Mouse (Mus musculus) neural tube, embryonic 11.5 days (tissue): ENCODE data around the gene Prpf6. TPM values are rescaled to one million over a fixed set of nuclear protein-coding genes. Genes with fewer than 3 reads are reported as not detected.

ENCODE experiments used
- ATAC-seq: fragments of 200-750 bp; cut with Nextera tagmentation; 2 replicates; pipeline ENCODE4 v1.8.0; 2017; ENCODE audit warnings: moderate number of reproducible peaks, mild to moderate bottlenecking, moderate TSS enrichment, moderate library complexity; ENCODE audit not compliant: insufficient read depth, low FRiP score, low TSS enrichment
- DNase-seq: peaks from one replicate; pipeline ENCODE4 v3.0.0-alpha.2; 2015; ENCODE audit warnings: low spot score
- H3K27ac ChIP-seq: fragments of 300-500 bp; sonication (generic); 2 replicates; pipeline ENCODE4 v1.5.1; 2014; ENCODE audit warnings: low read depth, mild to moderate bottlenecking, low read length
- H3K27me3 ChIP-seq: fragments of 300-500 bp; sonication (generic); 2 replicates; pipeline ENCODE4 v1.6.1; 2014; ENCODE audit warnings: mild to moderate bottlenecking, low read length, mixed read lengths; ENCODE audit not compliant: control insufficient read depth, insufficient read depth
- H3K36me3 ChIP-seq: fragments of 300-500 bp; sonication (generic); 2 replicates; pipeline ENCODE4 v1.6.1; 2014; ENCODE audit warnings: mild to moderate bottlenecking, low read length, moderate library complexity, mixed read lengths; ENCODE audit not compliant: control insufficient read depth, insufficient read depth
- H3K4me1 ChIP-seq: fragments of 300-500 bp; sonication (generic); 2 replicates; pipeline ENCODE4 v1.6.1; 2014; ENCODE audit warnings: low read length, mixed read lengths; ENCODE audit not compliant: control insufficient read depth, insufficient read depth
- H3K4me2 ChIP-seq: fragments of 300-500 bp; sonication (generic); 2 replicates; pipeline ENCODE4 v1.6.1; 2014; ENCODE audit warnings: low read depth, mild to moderate bottlenecking, moderate library complexity
- H3K4me3 ChIP-seq: fragments of 300-500 bp; sonication (generic); 2 replicates; pipeline ENCODE4 v1.5.1; 2014; ENCODE audit warnings: low read depth, low read length
- H3K9ac ChIP-seq: fragments of 300-500 bp; sonication (generic); 2 replicates; pipeline ENCODE4 v1.6.1; 2014; ENCODE audit warnings: mild to moderate bottlenecking, low read length
- H3K9me3 ChIP-seq: fragments of 300-500 bp; sonication (generic); 2 replicates; pipeline ENCODE4 v1.6.1; 2016; ENCODE audit warnings: low read length; ENCODE audit not compliant: control insufficient read depth
- WGBS: fragments of 180-500 bp; shearing (Covaris S2); extraction: QIAGEN DNeasy Blood & Tissue Kit; methylation state at CpG from one replicate; pipeline ENCODE4 v1.1.7; 2014; 5-methylcytosine and 5-hydroxymethylcytosine counted together
- polyA plus RNA-seq: library from polyadenylated mRNA; unstranded; fragments of >200 nt; fragmentation: Nextera tagmentation; extraction: Ambion mirVana; gene quantifications from 2 replicates; pipeline ENCODE4 v1.2.1, GENCODE M21; 2014

Gene Prpf6
- polyA plus RNA-seq, 1 experiment from 2014 or later = 85.1 TPM

DNA sequence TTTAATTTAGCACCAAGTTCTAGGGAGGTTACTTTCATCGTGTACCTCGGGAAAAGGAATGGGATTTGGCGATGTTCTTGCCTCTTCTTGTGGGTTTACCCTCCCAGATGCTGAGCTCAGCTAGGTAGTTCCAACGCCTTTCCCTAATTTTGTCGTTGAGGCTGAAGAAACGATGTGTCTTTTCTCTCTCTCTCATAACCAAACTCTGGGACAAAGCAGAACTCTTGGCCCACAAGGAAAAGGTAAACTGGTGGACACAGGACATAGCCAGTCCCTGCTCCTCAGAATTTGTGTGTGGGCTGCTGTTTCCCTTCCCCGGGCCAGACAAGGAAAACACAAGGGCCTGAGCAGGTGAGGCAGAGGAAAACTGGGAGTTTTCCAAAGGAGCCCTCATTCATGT lies 80.3 kb downstream of the Prpf6 start:
- Histone ChIP-seq H3K36me3 (no peaks in the 10 kb centered on the region), H3K9me3 (no peaks in the 10 kb centered on the region), H3K9ac (no peak overlapping the region), H3K27ac (no peak overlapping the region), H3K4me3 (no peak overlapping the region), H3K4me2 (no peak overlapping the region), H3K4me1 (peaks cover 14% of the 10 kb centered on the region; the same call in 1 of the 2 replicates), H3K27me3 (peaks cover 48% of the 10 kb centered on the region)
- DNase-seq (no peak), ATAC-seq (no peak)
- 20% methylated on average over 7 of the region's 7 CpGs for WGBS

DNA sequence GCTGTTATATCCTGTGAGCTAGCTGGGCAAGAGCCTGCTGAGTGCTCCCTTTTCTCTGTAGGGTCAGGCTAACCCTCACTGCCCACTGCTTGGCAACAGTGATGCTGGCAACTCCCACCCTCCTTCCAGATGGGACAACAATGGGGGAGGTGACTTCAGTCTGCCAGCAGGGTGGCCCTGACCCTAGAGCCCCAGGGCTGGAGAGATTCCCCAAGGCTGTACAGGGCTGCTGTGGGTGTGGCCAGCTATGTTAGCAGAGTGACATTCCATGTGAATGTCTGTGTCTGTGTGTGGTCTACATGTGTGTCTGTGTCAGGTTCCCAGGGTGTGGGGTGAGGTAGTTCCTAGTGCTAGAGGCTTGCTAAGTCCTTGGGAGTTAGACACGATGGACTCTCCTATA lies 81.8 kb downstream of the Prpf6 start:
- no peak for DNase-seq
- no peak for ATAC-seq

DNA sequence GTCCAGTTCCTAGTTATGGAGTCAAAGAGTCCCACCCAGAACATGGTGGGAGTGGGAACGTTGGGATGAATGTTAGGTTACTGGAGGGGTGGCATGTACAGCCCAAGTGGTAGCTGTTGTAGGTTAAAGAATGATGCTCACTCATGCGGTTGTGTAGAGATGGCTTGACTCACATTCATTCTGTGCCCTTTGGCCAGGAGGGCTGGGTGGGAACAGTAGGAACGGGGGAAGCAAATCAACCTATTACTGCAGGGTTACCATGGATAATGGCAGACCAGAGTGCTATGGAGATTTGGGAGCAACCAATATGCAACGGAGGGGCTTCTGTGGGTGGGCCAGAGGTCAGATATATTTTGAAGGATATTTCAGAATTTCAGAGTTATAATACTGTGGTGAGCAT lies 83.3 kb downstream of the Prpf6 start:
- WGBS = 86% methylated on average over 4 of the region's 4 CpGs
- no peak overlapping the region for H3K9ac ChIP-seq
- DNase-seq = no peak
- no peak overlapping the region for H3K27ac ChIP-seq
- H3K4me1 ChIP-seq = peaks cover 14% of the 10 kb centered on the region; the same call in 1 of the 2 replicates
- ATAC-seq = no peak
- peaks cover 32% of the 10 kb centered on the region for H3K27me3 ChIP-seq
- H3K9me3 ChIP-seq = no peaks in the 10 kb centered on the region
- H3K36me3 ChIP-seq = no peaks in the 10 kb centered on the region
- H3K4me3 ChIP-seq = no peak overlapping the region
- H3K4me2 ChIP-seq = no peak overlapping the region

More for the DNA sequence above, 81.8 kb downstream of the Prpf6 start:
- no peaks in the 10 kb centered on the region for H3K36me3 ChIP-seq
- 47% methylated on average over 1 of the region's 1 CpGs for WGBS
- H3K4me1 ChIP-seq = peaks cover 14% of the 10 kb centered on the region; the same call in 1 of the 2 replicates
- no peak overlapping the region for H3K27ac ChIP-seq
- H3K9me3 ChIP-seq = no peaks in the 10 kb centered on the region
- H3K4me3 ChIP-seq = no peak overlapping the region
- H3K27me3 ChIP-seq = peaks cover 46% of the 10 kb centered on the region
- H3K4me2 ChIP-seq = no peak overlapping the region
- H3K9ac ChIP-seq = no peak overlapping the region

DNA sequence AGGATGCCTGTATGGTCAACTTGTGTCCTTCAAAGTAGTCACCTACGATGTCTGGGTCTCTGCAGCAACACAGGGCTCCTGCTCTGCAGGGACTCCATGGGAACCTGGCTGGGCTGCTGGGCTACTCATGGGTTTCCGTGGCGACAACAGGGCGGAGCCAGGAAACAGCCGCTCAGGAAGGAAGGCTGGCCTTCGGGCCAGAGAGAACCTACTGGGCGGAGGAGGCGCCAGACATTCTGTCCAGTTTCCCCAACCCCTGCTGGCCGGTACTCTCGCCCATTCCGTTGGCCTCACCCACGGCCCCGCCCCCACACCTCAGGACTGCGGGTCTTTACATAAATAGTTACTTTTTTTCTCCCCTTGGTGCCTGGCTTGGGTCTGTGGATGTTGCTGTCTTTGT lies 83.8 kb downstream of the Prpf6 start:
- Histone ChIP-seq H3K36me3 (no peaks in the 10 kb centered on the region), H3K4me1 (peaks cover 12% of the 10 kb centered on the region; the same call in 1 of the 2 replicates), H3K9ac (peak overlapping the region; percentile 37), H3K27ac (no peak overlapping the region), H3K27me3 (peaks cover 26% of the 10 kb centered on the region), H3K4me3 (no peak overlapping the region), H3K9me3 (no peaks in the 10 kb centered on the region), H3K4me2 (peak overlapping the region; percentile 34)
- WGBS = 2% methylated on average over 14 of the region's 14 CpGs
- DNase-seq (peak; percentile 59), ATAC-seq (peak; percentile 31; the same call in 1 of the 2 replicates)

DNA sequence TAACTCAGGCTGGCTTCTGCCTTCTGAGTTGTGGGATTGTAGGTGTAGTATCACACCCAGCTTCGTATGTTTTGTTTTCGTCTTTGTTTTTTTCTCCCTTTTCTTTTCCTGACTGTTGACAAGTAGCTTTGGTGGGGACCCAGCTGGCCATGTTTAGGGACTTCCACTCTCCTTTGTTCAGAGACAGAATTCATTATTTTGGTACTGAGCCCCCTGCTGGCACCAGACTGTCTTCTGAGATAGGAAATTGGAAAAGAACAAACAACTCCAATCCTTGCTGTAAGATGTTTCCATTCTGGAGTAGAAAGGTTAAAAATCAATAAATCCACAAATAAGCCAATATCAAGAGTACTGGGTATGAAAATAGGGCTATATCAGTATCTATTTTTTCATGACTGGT lies 84.8 kb downstream of the Prpf6 start:
- no peak overlapping the region for H3K4me2 ChIP-seq
- H3K27me3 ChIP-seq = peaks cover 17% of the 10 kb centered on the region
- no peak for ATAC-seq
- H3K4me1 ChIP-seq = peaks cover 12% of the 10 kb centered on the region; the same call in 1 of the 2 replicates
- H3K9me3 ChIP-seq = no peaks in the 10 kb centered on the region
- H3K9ac ChIP-seq = no peak overlapping the region
- DNase-seq = no peak
- WGBS = 56% methylated on average over 2 of the region's 2 CpGs
- H3K4me3 ChIP-seq = no peak overlapping the region
- H3K27ac ChIP-seq = no peak overlapping the region
- no peaks in the 10 kb centered on the region for H3K36me3 ChIP-seq

DNA sequence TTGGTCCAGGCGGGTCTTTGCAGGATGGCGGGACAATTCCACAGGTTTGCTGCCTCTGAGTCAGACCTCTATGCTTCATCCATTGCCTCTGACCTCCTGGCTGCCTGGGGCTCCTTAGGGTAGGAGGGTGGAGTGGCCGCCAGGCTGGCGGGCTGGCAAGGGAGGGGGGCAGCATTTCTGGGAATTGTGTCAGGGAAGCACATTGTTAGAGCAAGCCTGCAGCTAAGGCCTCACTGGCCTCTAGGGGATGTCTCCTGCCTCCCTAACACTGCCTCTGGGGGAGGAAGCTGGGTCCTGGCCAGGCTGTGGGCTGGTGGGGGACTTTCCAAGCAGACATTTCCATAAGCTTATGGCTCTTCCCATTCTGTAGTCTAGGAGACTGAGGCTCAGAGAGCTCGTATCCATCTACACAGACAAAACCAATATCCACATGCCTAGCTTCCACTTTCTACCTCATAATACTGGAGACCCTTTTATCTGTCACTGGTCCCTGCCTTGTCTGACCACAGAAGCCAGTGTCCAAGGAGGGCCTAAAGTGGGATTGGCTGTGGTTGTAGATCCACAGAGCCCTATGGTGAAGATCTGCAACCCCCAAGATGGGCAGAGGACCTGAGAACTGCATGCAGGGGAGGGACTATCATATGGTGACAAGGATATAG lies 85.6 kb downstream of the Prpf6 start:
- Histone ChIP-seq H3K36me3 (no peaks in the 10 kb centered on the region), H3K9me3 (no peaks in the 10 kb centered on the region), H3K27ac (no peak overlapping the region), H3K4me1 (peaks cover 12% of the 10 kb centered on the region; the same call in 1 of the 2 replicates), H3K4me3 (no peak overlapping the region), H3K27me3 (peaks cover 9% of the 10 kb centered on the region), H3K9ac (no peak overlapping the region), H3K4me2 (no peak overlapping the region)
- WGBS = 61% methylated on average over 5 of the region's 5 CpGs
- ATAC-seq = no peak
- no peak for DNase-seq

DNA sequence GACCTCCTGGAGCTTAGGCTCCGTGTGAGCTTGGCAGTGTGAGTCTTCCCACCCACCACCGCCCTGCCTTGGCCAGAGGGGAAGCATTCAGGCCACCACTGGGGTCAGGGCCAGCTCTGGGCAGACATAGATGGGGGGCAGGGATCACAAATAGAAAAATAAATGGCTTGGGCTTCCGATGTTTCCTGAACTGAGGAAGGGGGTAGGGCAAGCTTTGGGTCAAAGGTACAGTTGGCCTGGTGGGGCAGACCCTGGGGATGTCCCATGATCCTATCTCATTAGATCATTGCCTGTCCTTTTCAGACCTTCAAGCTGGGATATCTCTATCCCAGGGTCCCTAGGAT lies 86.1 kb downstream of the Prpf6 start:
- no peak for ATAC-seq
- H3K27ac ChIP-seq = no peak overlapping the region
- WGBS = 62% methylated on average over 3 of the region's 3 CpGs
- no peaks in the 10 kb centered on the region for H3K36me3 ChIP-seq
- H3K27me3 ChIP-seq = peaks cover 4% of the 10 kb centered on the region
- H3K4me1 ChIP-seq = peaks cover 12% of the 10 kb centered on the region; the same call in 1 of the 2 replicates
- no peak overlapping the region for H3K9ac ChIP-seq
- DNase-seq = no peak
- no peak overlapping the region for H3K4me3 ChIP-seq
- no peak overlapping the region for H3K4me2 ChIP-seq
- no peaks in the 10 kb centered on the region for H3K9me3 ChIP-seq

DNA sequence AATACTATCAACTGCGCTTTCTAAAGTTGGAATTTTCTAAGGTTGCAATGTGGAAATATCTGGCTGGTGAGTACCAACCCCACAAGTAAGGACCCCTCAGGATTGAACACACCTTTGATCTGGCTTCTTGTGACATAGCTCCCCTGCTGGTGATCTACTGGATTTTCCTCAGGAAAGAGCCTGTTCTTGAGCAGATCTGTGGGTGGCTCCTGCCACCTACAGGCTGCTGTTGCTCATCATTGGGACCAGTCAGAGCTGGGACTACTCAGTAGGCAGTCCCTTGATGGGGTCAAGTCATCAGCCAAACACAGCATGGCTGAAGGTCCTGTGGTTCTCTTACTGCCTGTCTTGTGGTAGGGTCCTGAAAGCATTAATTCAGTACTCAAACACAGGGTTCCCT lies 87.1 kb downstream of the Prpf6 start:
- 0 out of 2 replicates have a peak, but pooled peaks have one; percentile 23 for ATAC-seq
- H3K36me3 ChIP-seq = no peaks in the 10 kb centered on the region

More for the DNA sequence above, 87.1 kb downstream of the Prpf6 start:
- WGBS = 59% methylated on average over 1 of the region's 1 CpGs
- Histone ChIP-seq H3K9ac (no peak overlapping the region), H3K27me3 (no peaks in the 10 kb centered on the region), H3K9me3 (no peaks in the 10 kb centered on the region), H3K4me3 (no peak overlapping the region), H3K27ac (no peak overlapping the region), H3K4me1 (peaks cover 7% of the 10 kb centered on the region; the same call in 1 of the 2 replicates), H3K4me2 (no peak overlapping the region)
- peak; percentile 76 for DNase-seq
